Mouse (Mus musculus) intestine, embryonic 14.5 days (tissue): ENCODE data around the gene Wdr54. TPM values are rescaled to one million over a fixed set of nuclear protein-coding genes. Genes with fewer than 3 reads are reported as not detected.

Experiments
- polyA plus RNA-seq: library from polyadenylated mRNA; unstranded; fragments of >200 nt; fragmentation: Nextera tagmentation; extraction: Ambion mirVana; gene quantifications from 2 replicates; pipeline ENCODE4 v1.2.1, GENCODE M21; 2014

Gene Wdr54
- polyA plus RNA-seq, 1 experiment from 2014 or later, result 4.3 TPM

Other genes starting within 250 kb of the Wdr54 start
- gene Sema4f, start 216.6 kb downstream of the Wdr54 start, polyA plus RNA-seq, result 1.5 and 1.6 TPM in 2 replicates
- gene M1ap, start 209.5 kb downstream of the Wdr54 start, polyA plus RNA-seq, result 0.17 and 0.47 TPM in 2 replicates
- 7.6 and 9.1 TPM in 2 replicates for gene Dok1, start 122.9 kb downstream of the Wdr54 start, polyA plus RNA-seq
- 13.6 and 14.4 TPM in 2 replicates for gene Loxl3, start 122.2 kb downstream of the Wdr54 start, polyA plus RNA-seq
- gene Aup1, start 101.9 kb downstream of the Wdr54 start, polyA plus RNA-seq, result 158 and 167 TPM in 2 replicates
- 42.6 and 45.9 TPM in 2 replicates for gene Htra2, start 101.1 kb downstream of the Wdr54 start, polyA plus RNA-seq
- 7.7 and 8.2 TPM in 2 replicates for gene Dqx1, start 98.6 kb downstream of the Wdr54 start, polyA plus RNA-seq
- gene Tlx2, start 86.1 kb downstream of the Wdr54 start, polyA plus RNA-seq, result 36.4 and 43.1 TPM in 2 replicates
- gene Pcgf1, start 78.5 kb downstream of the Wdr54 start, polyA plus RNA-seq, result 45.5 and 46.9 TPM in 2 replicates
- 1.1 and 1.4 TPM in 2 replicates for gene Lbx2, start 70.0 kb downstream of the Wdr54 start, polyA plus RNA-seq
- 2.0 and 2.9 TPM in 2 replicates for gene Ccdc142, start 54.8 kb downstream of the Wdr54 start, polyA plus RNA-seq
- 2.1 and 2.6 TPM in 2 replicates for gene Gm42688, start 54.8 kb downstream of the Wdr54 start, polyA plus RNA-seq
- 132 and 136 TPM in 2 replicates for gene Mrpl53, start 47.4 kb downstream of the Wdr54 start, polyA plus RNA-seq
- 39.7 and 60.0 TPM in 2 replicates for gene Mogs, start 40.9 kb downstream of the Wdr54 start, polyA plus RNA-seq
- 83.8 and 91.2 TPM in 2 replicates for gene Wbp1, start 34.8 kb downstream of the Wdr54 start, polyA plus RNA-seq
- gene Ino80b, start 31.0 kb downstream of the Wdr54 start, polyA plus RNA-seq, result 13.4 and 13.8 TPM in 2 replicates
- gene Rtkn, start 20.9 kb downstream of the Wdr54 start, polyA plus RNA-seq, result 16.9 and 17.6 TPM in 2 replicates
- 0.47 and 0.83 TPM in 2 replicates for gene 1700003E16Rik, start within 50 bp of the Wdr54 start, polyA plus RNA-seq
- 75.3 and 76.0 TPM in 2 replicates for gene Dctn1, start 9.5 kb upstream of the Wdr54 start, polyA plus RNA-seq
- 0.17 and 0.46 TPM in 2 replicates for gene Slc4a5, start 63.4 kb upstream of the Wdr54 start, polyA plus RNA-seq
- 36.0 and 37.4 TPM in 2 replicates for gene Mthfd2, start 169.5 kb upstream of the Wdr54 start, polyA plus RNA-seq
- 74.8 and 76.4 TPM in 2 replicates for gene Mob1a, start 169.6 kb upstream of the Wdr54 start, polyA plus RNA-seq
- gene Bola3, start 192.8 kb upstream of the Wdr54 start, polyA plus RNA-seq, result 144 and 155 TPM in 2 replicates